Mouse (Mus musculus) left cerebral cortex, postnatal 14 days (tissue): ENCODE data around the gene Tesmin. TPM values are rescaled to one million over a fixed set of nuclear protein-coding genes. Genes with fewer than 3 reads are reported as not detected.
A peak's percentile ranks its signal among the peaks of the same experiment; 100 is the strongest.

Source experiments
- DNase-seq, 2 experiments: peaks; one replicate each; pipeline ENCODE4 v3.0.0; 2021 to 2022; ENCODE audit warnings: low spot score in 2 of 2, mixed read lengths in 1 of 2
- intact Hi-C: fragments of 180-260 bp; cut with DNase I; formaldehyde crosslinking; loops from one replicate; pipeline ENCODE4 v1.15.1; 2025
- total RNA-seq, 2 experiments: library from RNA; stranded (reverse); gene quantifications; 2 replicates each; pipeline ENCODE4 v1.2.3; 2021

Tesmin gene
- total RNA-seq, 2 experiments from 2014 or later = 0.15 to 0.42 TPM

- DNase-seq = no peak
- intact Hi-C loops = loop anchor here (5.0 kb wide), 1 partner anchor 64 kb away; no protein-coding TSS in a partner anchor
These were observed 596 bp upstream of the Tesmin start for GRCm38 (mm10) chr19:3388061-3388460.

- peak; percentile 89 to 93 for DNase-seq
These were observed 432 bp downstream of the Tesmin start for GRCm38 (mm10) chr19:3389089-3389488.

GRCm38 (mm10) chr19:3392384-3392783 lies 3.7 kb downstream of the Tesmin start:
- intact Hi-C loops = no loop called here
- no peak for DNase-seq

More at GRCm38 (mm10) chr19:3389089-3389488, 432 bp downstream of the Tesmin start:
- intact Hi-C loops = loop anchor here (5.0 kb wide), 1 partner anchor 63 kb away; no protein-coding TSS in a partner anchor

GRCm38 (mm10) chr19:3394216-3394615 lies 5.6 kb downstream of the Tesmin start:
- intact Hi-C loops = no loop called here
- no peak for DNase-seq

GRCm38 (mm10) chr19:3400057-3400456 lies 11.4 kb downstream of the Tesmin start:
- DNase-seq = no peak
- intact Hi-C loops = no loop called here

GRCm38 (mm10) chr19:3401504-3401903 lies 12.8 kb downstream of the Tesmin start:
- intact Hi-C loops = no loop called here
- DNase-seq = no peak

GRCm38 (mm10) chr19:3401943-3402342 lies 13.3 kb downstream of the Tesmin start:
- intact Hi-C loops = no loop called here
- DNase-seq = peak in 1 of 2 experiments; percentile 13

- intact Hi-C loops = no loop called here
- DNase-seq = no peak
These were observed 13.7 kb downstream of the Tesmin start for GRCm38 (mm10) chr19:3402390-3402789.

- DNase-seq = no peak
These were observed 15.4 kb downstream of the Tesmin start for GRCm38 (mm10) chr19:3404030-3404429.

GRCm38 (mm10) chr19:3405531-3406281 lies 17.0 kb downstream of the Tesmin start:
- DNase-seq = no peak
- intact Hi-C loops = no loop called here

More at GRCm38 (mm10) chr19:3404030-3404429, 15.4 kb downstream of the Tesmin start:
- intact Hi-C loops = no loop called here

- peak; percentile 14 to 26 for DNase-seq
- intact Hi-C loops = no loop called here
These were observed 25.6 kb downstream of the Tesmin start, which contains the start of gene Gal for GRCm38 (mm10) chr19:3414268-3414733. Gene Gal (minus strand): TSS chr19:3414544.

- intact Hi-C loops = no loop called here
- peak; percentile 22 to 65 for DNase-seq
These were observed 30.6 kb downstream of the Tesmin start for GRCm38 (mm10) chr19:3419251-3419650.

- no peak for DNase-seq
- intact Hi-C loops = no loop called here
These were observed 33.8 kb downstream of the Tesmin start for GRCm38 (mm10) chr19:3422488-3422887.

GRCm38 (mm10) chr19:3422981-3423380 lies 34.3 kb downstream of the Tesmin start:
- intact Hi-C loops = no loop called here
- DNase-seq = no peak

- intact Hi-C loops = no loop called here
- DNase-seq = no peak
These were observed 35.6 kb downstream of the Tesmin start for GRCm38 (mm10) chr19:3424214-3424613.

- intact Hi-C loops = no loop called here
- DNase-seq = no peak
These were observed 39.6 kb downstream of the Tesmin start for GRCm38 (mm10) chr19:3428057-3428830.

GRCm38 (mm10) chr19:3429156-3429816 lies 40.6 kb downstream of the Tesmin start:
- no peak for DNase-seq
- intact Hi-C loops = no loop called here

- DNase-seq = no peak
- intact Hi-C loops = no loop called here
These were observed 42.4 kb downstream of the Tesmin start for GRCm38 (mm10) chr19:3431066-3431465.

- DNase-seq = no peak
- intact Hi-C loops = no loop called here
These were observed 43.3 kb downstream of the Tesmin start for GRCm38 (mm10) chr19:3431969-3432368.

- no peak for DNase-seq
- intact Hi-C loops = no loop called here
These were observed 45.5 kb downstream of the Tesmin start for GRCm38 (mm10) chr19:3434124-3434523.
